Mouse (Mus musculus): ENCODE measurements at regions not wholly inside any gene's neighbourhood (a gene's known extent, or its start where the extent isn't known, plus 50 kb on each side); places are given as distances from the start of the nearest gene placed in this dataset.

- Histone ChIP-seq H3K9ac (0 out of 2 replicates have a peak overlapping the region, but pooled peaks have one; percentile 29), H3K4me1 (replicated peaks) (peaks cover 39% of the 10 kb centered on the region), H3K4me3 (no peak overlapping the region), H3K27me3 (peaks cover 43% of the 10 kb centered on the region), H3K4me2 (no peak overlapping the region), H3K36me3 (no peaks in the 10 kb centered on the region), H3K27ac (peak overlapping the region; percentile 8; the same call in 1 of the 2 replicates), H3K9me3 (no peaks in the 10 kb centered on the region)
- WGBS: 14% methylated on average over 13 of the region's 13 CpGs
- ATAC-seq (ENCODE audit: low FRiP score): no peak
These were observed 105.5 kb upstream of the Unc5b start for GRCm38 (mm10) chr10:60936659-60937516.

- no peaks in the 10 kb centered on the region for H3K36me3 ChIP-seq
- 0 out of 2 replicates have a peak overlapping the region, but pooled peaks have one; percentile 10 for H3K27ac ChIP-seq
- H3K4me3 ChIP-seq: no peak overlapping the region
- H3K27me3 ChIP-seq: peaks cover 55% of the 10 kb centered on the region
- H3K4me1 ChIP-seq (replicated peaks): peaks cover 44% of the 10 kb centered on the region
- H3K9ac ChIP-seq: no peak overlapping the region
- no peaks in the 10 kb centered on the region for H3K9me3 ChIP-seq
- ATAC-seq (ENCODE audit: low FRiP score): no peak
- 56% methylated on average over 13 of the region's 13 CpGs for WGBS
- H3K4me2 ChIP-seq: no peak overlapping the region
These were observed 103.2 kb upstream of the Unc5b start for GRCm38 (mm10) chr10:60934297-60935286.

GRCm38 (mm10) chr10:60933891-60934290 lies 102.5 kb upstream of the Unc5b start:
- WGBS: 11% methylated on average over 7 of the region's 7 CpGs
- H3K4me1 ChIP-seq (replicated peaks): peaks cover 47% of the 10 kb centered on the region

GRCm38 (mm10) chr10:60932855-60933254 lies 101.5 kb upstream of the Unc5b start:
- Histone ChIP-seq H3K36me3 (no peaks in the 10 kb centered on the region), H3K9me3 (no peaks in the 10 kb centered on the region), H3K4me1 (replicated peaks) (peaks cover 53% of the 10 kb centered on the region), H3K27ac (no peak overlapping the region), H3K9ac (no peak overlapping the region), H3K4me2 (no peak overlapping the region), H3K4me3 (no peak overlapping the region), H3K27me3 (peaks cover 66% of the 10 kb centered on the region)
- WGBS: 30% methylated on average over 3 of the region's 3 CpGs
- no peak for ATAC-seq (ENCODE audit: low FRiP score)

More at GRCm38 (mm10) chr10:60933891-60934290, 102.5 kb upstream of the Unc5b start:
- no peak overlapping the region for H3K9ac ChIP-seq
- no peaks in the 10 kb centered on the region for H3K9me3 ChIP-seq
- H3K4me3 ChIP-seq: no peak overlapping the region
- peaks cover 59% of the 10 kb centered on the region for H3K27me3 ChIP-seq
- no peak overlapping the region for H3K4me2 ChIP-seq
- no peaks in the 10 kb centered on the region for H3K36me3 ChIP-seq
- no peak for ATAC-seq (ENCODE audit: low FRiP score)
- H3K27ac ChIP-seq: no peak overlapping the region

GRCm38 (mm10) chr10:60931891-60932378 lies 100.6 kb upstream of the Unc5b start:
- peaks cover 43% of the 10 kb centered on the region for H3K4me1 ChIP-seq (replicated peaks)

GRCm38 (mm10) chr10:60928646-60929045 lies 97.3 kb upstream of the Unc5b start:
- no peak overlapping the region for H3K27ac ChIP-seq
- no peaks in the 10 kb centered on the region for H3K9me3 ChIP-seq
- ATAC-seq (ENCODE audit: low FRiP score): no peak
- H3K4me1 ChIP-seq (replicated peaks): peaks cover 32% of the 10 kb centered on the region
- H3K36me3 ChIP-seq: no peaks in the 10 kb centered on the region
- no peak overlapping the region for H3K9ac ChIP-seq
- H3K4me3 ChIP-seq: no peak overlapping the region
- no peak overlapping the region for H3K4me2 ChIP-seq
- peaks cover 75% of the 10 kb centered on the region for H3K27me3 ChIP-seq
- 72% methylated on average over 7 of the region's 7 CpGs for WGBS

More at GRCm38 (mm10) chr10:60931891-60932378, 100.6 kb upstream of the Unc5b start:
- ATAC-seq (ENCODE audit: low FRiP score): no peak
- no peak overlapping the region for H3K9ac ChIP-seq
- 60% methylated on average over 22 of the region's 22 CpGs for WGBS
- peaks cover 72% of the 10 kb centered on the region for H3K27me3 ChIP-seq
- no peak overlapping the region for H3K4me3 ChIP-seq
- H3K36me3 ChIP-seq: no peaks in the 10 kb centered on the region
- H3K27ac ChIP-seq: no peak overlapping the region
- H3K9me3 ChIP-seq: no peaks in the 10 kb centered on the region
- H3K4me2 ChIP-seq: no peak overlapping the region

GRCm38 (mm10) chr10:60928164-60928563 lies 96.8 kb upstream of the Unc5b start:
- peaks cover 34% of the 10 kb centered on the region for H3K4me1 ChIP-seq (replicated peaks)
- no peak for ATAC-seq (ENCODE audit: low FRiP score)
- H3K27ac ChIP-seq: no peak overlapping the region
- H3K27me3 ChIP-seq: peaks cover 78% of the 10 kb centered on the region
- no peak overlapping the region for H3K4me2 ChIP-seq
- H3K9ac ChIP-seq: no peak overlapping the region
- H3K9me3 ChIP-seq: no peaks in the 10 kb centered on the region
- WGBS: 79% methylated on average over 8 of the region's 8 CpGs
- H3K4me3 ChIP-seq: no peak overlapping the region
- no peaks in the 10 kb centered on the region for H3K36me3 ChIP-seq

GRCm38 (mm10) chr10:60926632-60927031 lies 95.3 kb upstream of the Unc5b start:
- WGBS: 86% methylated on average over 12 of the region's 12 CpGs
- Histone ChIP-seq H3K9me3 (no peaks in the 10 kb centered on the region), H3K4me2 (no peak overlapping the region), H3K4me1 (replicated peaks) (peaks cover 34% of the 10 kb centered on the region), H3K4me3 (no peak overlapping the region), H3K9ac (no peak overlapping the region), H3K27ac (no peak overlapping the region), H3K27me3 (peaks cover 86% of the 10 kb centered on the region), H3K36me3 (no peaks in the 10 kb centered on the region)
- no peak for ATAC-seq (ENCODE audit: low FRiP score)

- H3K4me2 ChIP-seq: no peak overlapping the region
- H3K9me3 ChIP-seq: no peaks in the 10 kb centered on the region
- no peak overlapping the region for H3K9ac ChIP-seq
- H3K4me3 ChIP-seq: no peak overlapping the region
- WGBS: 37% methylated on average over 2 of the region's 2 CpGs
- no peaks in the 10 kb centered on the region for H3K36me3 ChIP-seq
- H3K27ac ChIP-seq: no peak overlapping the region
- H3K27me3 ChIP-seq: peaks cover 84% of the 10 kb centered on the region
- peaks cover 34% of the 10 kb centered on the region for H3K4me1 ChIP-seq (replicated peaks)
- no peak for ATAC-seq (ENCODE audit: low FRiP score)
These were observed 94.3 kb upstream of the Unc5b start for GRCm38 (mm10) chr10:60925644-60926043.

- Histone ChIP-seq H3K9ac (no peak overlapping the region), H3K36me3 (no peaks in the 10 kb centered on the region), H3K27ac (no peak overlapping the region), H3K4me3 (no peak overlapping the region), H3K27me3 (peaks cover 87% of the 10 kb centered on the region), H3K4me1 (replicated peaks) (peaks cover 34% of the 10 kb centered on the region), H3K4me2 (no peak overlapping the region), H3K9me3 (no peaks in the 10 kb centered on the region)
- 28% methylated on average over 2 of the region's 2 CpGs for WGBS
- 0 out of 2 replicates have a peak, but pooled peaks have one; percentile 3 for ATAC-seq (ENCODE audit: low FRiP score)
These were observed 93.8 kb upstream of the Unc5b start for GRCm38 (mm10) chr10:60925198-60925597.

- Histone ChIP-seq H3K36me3 (no peaks in the 10 kb centered on the region), H3K9ac (no peak overlapping the region), H3K27me3 (peaks cover 89% of the 10 kb centered on the region), H3K27ac (no peak overlapping the region), H3K4me1 (replicated peaks) (peaks cover 26% of the 10 kb centered on the region), H3K4me3 (no peak overlapping the region), H3K4me2 (no peak overlapping the region), H3K9me3 (no peaks in the 10 kb centered on the region)
- 11% methylated on average over 11 of the region's 11 CpGs for WGBS
- ATAC-seq (ENCODE audit: low FRiP score): no peak
These were observed 92.4 kb upstream of the Unc5b start for GRCm38 (mm10) chr10:60923806-60924205.

- WGBS: 89% methylated on average over 1 of the region's 1 CpGs
- no peak overlapping the region for H3K27ac ChIP-seq
- H3K27me3 ChIP-seq: peaks cover 84% of the 10 kb centered on the region
These were observed 89.2 kb upstream of the Unc5b start for GRCm38 (mm10) chr10:60920621-60921020.

More at GRCm38 (mm10) chr10:60920621-60921020, 89.2 kb upstream of the Unc5b start:
- Histone ChIP-seq H3K36me3 (no peaks in the 10 kb centered on the region), H3K4me1 (replicated peaks) (peaks cover 33% of the 10 kb centered on the region), H3K9me3 (no peaks in the 10 kb centered on the region), H3K4me3 (no peak overlapping the region), H3K9ac (no peak overlapping the region), H3K4me2 (no peak overlapping the region)
- ATAC-seq (ENCODE audit: low FRiP score): no peak
